Mouse (Mus musculus): ENCODE results near the gene Rubcn. TPM values are rescaled to one million over a fixed set of nuclear protein-coding genes. Genes with fewer than 3 reads are reported as not detected.

Rubcn gene
- polyA plus RNA-seq, 1 experiment from 2014 or later = 30.4 TPM

- no peak for ATAC-seq (ENCODE audit: insufficient number of reproducible peaks, insufficient read depth, low FRiP score, low read depth)
- H3K4me1 ChIP-seq (ENCODE audit: control insufficient read depth in 2 of 2, insufficient read depth in 2 of 2, low read length in 2 of 2) = no peaks in the 10 kb centered on the region
- no peaks in the 10 kb centered on the region for H3K9me3 ChIP-seq (ENCODE audit: control insufficient read depth, low read length)
- H3K27me3 ChIP-seq (ENCODE audit: control insufficient read depth, insufficient read depth, low read length) = no peaks in the 10 kb centered on the region
- H3K4me3 ChIP-seq (ENCODE audit: control insufficient read depth in 1 of 2, insufficient read depth in 1 of 2, low read depth in 1 of 2, low read length in 2 of 2) = no peak overlapping the region
- no peak overlapping the region for H3K27ac ChIP-seq (replicated peaks in 1 of 2; ENCODE audit: control insufficient read depth in 1 of 2, insufficient read depth in 1 of 2, low read depth in 2 of 2, low read length in 2 of 2)
- no peak overlapping the region for H3K9ac ChIP-seq (ENCODE audit: low read length)
- no peak overlapping the region for H3K4me2 ChIP-seq (ENCODE audit: low read length)
- H3K36me3 ChIP-seq (ENCODE audit: control insufficient read depth, insufficient read depth, low read length) = no peaks in the 10 kb centered on the region
- 85% methylated on average over 13 of the region's 13 CpGs for WGBS
Measured at GRCm38 (mm10) chr16:32784840-32785239, 92.7 kb downstream of the Rubcn start.

- Histone ChIP-seq H3K9me3 (ENCODE audit: control insufficient read depth, low read length) (no peaks in the 10 kb centered on the region), H3K9ac (ENCODE audit: low read length) (no peak overlapping the region), H3K36me3 (ENCODE audit: control insufficient read depth, insufficient read depth, low read length) (no peaks in the 10 kb centered on the region), H3K27ac (replicated peaks in 1 of 2; ENCODE audit: control insufficient read depth in 1 of 2, insufficient read depth in 1 of 2, low read depth in 2 of 2, low read length in 2 of 2) (no peak overlapping the region), H3K4me2 (ENCODE audit: low read length) (no peak overlapping the region), H3K27me3 (ENCODE audit: control insufficient read depth, insufficient read depth, low read length) (no peaks in the 10 kb centered on the region), H3K4me3 (ENCODE audit: control insufficient read depth in 1 of 2, insufficient read depth in 1 of 2, low read depth in 1 of 2, low read length in 2 of 2) (no peak overlapping the region), H3K4me1 (ENCODE audit: control insufficient read depth in 2 of 2, insufficient read depth in 2 of 2, low read length in 2 of 2) (peaks cover 4 to 6% of the 10 kb centered on the region in 2 experiments)
- 63% methylated on average over 5 of the region's 5 CpGs for WGBS
- ATAC-seq (ENCODE audit: insufficient number of reproducible peaks, insufficient read depth, low FRiP score, low read depth) = no peak
Measured at GRCm38 (mm10) chr16:32783324-32784062, 94.1 kb downstream of the Rubcn start.

DNA sequence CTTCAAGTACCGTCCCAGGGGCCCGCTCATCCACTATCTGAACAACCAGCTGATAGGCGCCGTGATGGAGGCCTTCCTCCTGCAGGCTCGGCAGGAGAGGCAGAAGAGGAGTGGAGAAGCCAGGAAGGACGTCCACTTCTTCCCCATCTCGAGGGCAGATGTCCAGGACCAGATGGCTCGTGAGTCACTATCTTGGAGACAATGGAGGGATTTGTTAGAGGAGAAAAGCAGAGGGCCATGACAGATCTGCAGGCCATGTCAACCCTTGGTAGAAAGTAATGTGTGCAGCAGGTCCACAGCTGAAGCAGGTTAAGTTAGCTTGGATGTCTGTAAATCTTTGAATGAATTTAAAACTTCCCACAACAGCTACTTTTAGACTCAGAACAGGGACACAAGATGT lies 98.6 kb downstream of the Rubcn start:
- 6% methylated on average over 8 of the region's 8 CpGs for WGBS
- ATAC-seq (ENCODE audit: insufficient number of reproducible peaks, insufficient read depth, low FRiP score, low read depth) = no peak
- Histone ChIP-seq H3K9ac (ENCODE audit: low read length) (no peak overlapping the region), H3K27ac (replicated peaks in 1 of 2; ENCODE audit: control insufficient read depth in 1 of 2, insufficient read depth in 1 of 2, low read depth in 2 of 2, low read length in 2 of 2) (no peak overlapping the region), H3K4me2 (ENCODE audit: low read length) (no peak overlapping the region), H3K36me3 (ENCODE audit: control insufficient read depth, insufficient read depth, low read length) (no peaks in the 10 kb centered on the region), H3K9me3 (ENCODE audit: control insufficient read depth, low read length) (no peaks in the 10 kb centered on the region), H3K4me3 (ENCODE audit: control insufficient read depth in 1 of 2, insufficient read depth in 1 of 2, low read depth in 1 of 2, low read length in 2 of 2) (no peak overlapping the region), H3K27me3 (ENCODE audit: control insufficient read depth, insufficient read depth, low read length) (no peaks in the 10 kb centered on the region), H3K4me1 (ENCODE audit: control insufficient read depth in 2 of 2, insufficient read depth in 2 of 2, low read length in 2 of 2) (peaks cover 4 to 8% of the 10 kb centered on the region in 2 experiments)

- H3K4me1 ChIP-seq (ENCODE audit: control insufficient read depth in 2 of 2, insufficient read depth in 2 of 2, low read length in 2 of 2) = peaks cover 4 to 8% of the 10 kb centered on the region in 2 experiments
- no peak overlapping the region for H3K27ac ChIP-seq (replicated peaks in 1 of 2; ENCODE audit: control insufficient read depth in 1 of 2, insufficient read depth in 1 of 2, low read depth in 2 of 2, low read length in 2 of 2)
- H3K9ac ChIP-seq (ENCODE audit: low read length) = no peak overlapping the region
- no peak for ATAC-seq (ENCODE audit: insufficient number of reproducible peaks, insufficient read depth, low FRiP score, low read depth)
- no peaks in the 10 kb centered on the region for H3K9me3 ChIP-seq (ENCODE audit: control insufficient read depth, low read length)
- no peaks in the 10 kb centered on the region for H3K27me3 ChIP-seq (ENCODE audit: control insufficient read depth, insufficient read depth, low read length)
- no peaks in the 10 kb centered on the region for H3K36me3 ChIP-seq (ENCODE audit: control insufficient read depth, insufficient read depth, low read length)
- H3K4me2 ChIP-seq (ENCODE audit: low read length) = no peak overlapping the region
- 76% methylated on average over 10 of the region's 10 CpGs for whole genome bisulfite sequencing
- no peak overlapping the region for H3K4me3 ChIP-seq (ENCODE audit: control insufficient read depth in 1 of 2, insufficient read depth in 1 of 2, low read depth in 1 of 2, low read length in 2 of 2)
Measured at GRCm38 (mm10) chr16:32776676-32777075, 100.9 kb downstream of the Rubcn start.

Other genes starting within 250 kb of the Rubcn start
- gene Tnk2, start 233.9 kb downstream of the Rubcn start, polyA plus RNA-seq (2014; fragmentation: Nextera tagmentation; extraction: Ambion mirVana) = 6.7 and 7.3 TPM in 2 replicates
- not detected in 2 replicates for gene Muc4, start 141.9 kb downstream of the Rubcn start, polyA plus RNA-seq (2014; fragmentation: Nextera tagmentation; extraction: Ambion mirVana)
- 0.08 TPM in 1 of 2 replicates, not detected in the other for gene Muc20, start 80.3 kb downstream of the Rubcn start, polyA plus RNA-seq (2014; fragmentation: Nextera tagmentation; extraction: Ambion mirVana)
- gene Smbd1, start 67.3 kb downstream of the Rubcn start, polyA plus RNA-seq (2014; fragmentation: Nextera tagmentation; extraction: Ambion mirVana) = not detected in 2 replicates
- gene Fyttd1, start 266 bp downstream of the Rubcn start, polyA plus RNA-seq (2014; fragmentation: Nextera tagmentation; extraction: Ambion mirVana) = 166 and 170 TPM in 2 replicates
- gene Lrch3, start 36.3 kb upstream of the Rubcn start, polyA plus RNA-seq (2014; fragmentation: Nextera tagmentation; extraction: Ambion mirVana) = 22.0 and 25.4 TPM in 2 replicates
- 1.5 and 1.9 TPM in 2 replicates for gene Iqcg, start 178.5 kb upstream of the Rubcn start, polyA plus RNA-seq (2014; fragmentation: Nextera tagmentation; extraction: Ambion mirVana)
- gene Rpl35a, start 178.7 kb upstream of the Rubcn start, polyA plus RNA-seq (2014; fragmentation: Nextera tagmentation; extraction: Ambion mirVana) = 603 and 672 TPM in 2 replicates
- gene Lmln, start 184.8 kb upstream of the Rubcn start, polyA plus RNA-seq (2014; fragmentation: Nextera tagmentation; extraction: Ambion mirVana) = 2.5 and 4.7 TPM in 2 replicates